Mouse (Mus musculus) cerebellum, adult 2 months (tissue): ENCODE data around the gene Gab1. TPM values are rescaled to one million over a fixed set of nuclear protein-coding genes. Genes with fewer than 3 reads are reported as not detected.

ENCODE experiments used
- DNase-seq, 2 experiments: peaks; one replicate each; pipeline ENCODE4 v3.0.0; 2021
- H3K27ac ChIP-seq: fragments of 200-500 bp; 2 replicates; pipeline ENCODE4 v1.5.1; 2012; ENCODE audit warnings: low read length, control low read depth, inconsistent platforms; ENCODE audit not compliant: insufficient read depth
- H3K27me3 ChIP-seq: fragments of 200-500 bp; 2 replicates; pipeline ENCODE4 v1.6.1; 2012; ENCODE audit warnings: inconsistent platforms, mild to moderate bottlenecking, low read length, moderate library complexity; ENCODE audit not compliant: control insufficient read depth, insufficient read depth
- H3K4me1 ChIP-seq: fragments of 200-500 bp; 2 replicates; pipeline ENCODE4 v1.6.1; 2011; ENCODE audit warnings: low read length; ENCODE audit not compliant: control insufficient read depth, insufficient read depth
- H3K4me3 ChIP-seq: fragments of 200-500 bp; replicated peaks from 2 replicates; pipeline ENCODE3; 2011; ENCODE audit warnings: mild to moderate bottlenecking, low read depth, low read length, control low read depth; ENCODE audit not compliant: insufficient read depth
- CTCF ChIP-seq: fragments of 200-500 bp; IDR thresholded peaks from 2 replicates; pipeline ENCODE4 v1.5.1; 2011; ENCODE audit warnings: low read depth, mild to moderate bottlenecking, control low read depth, low read length, moderate library complexity, borderline replicate concordance; ENCODE audit not compliant: insufficient read depth
- POLR2A ChIP-seq: fragments of 200-500 bp; IDR thresholded peaks from 2 replicates; pipeline ENCODE4 v1.6.1; 2011; ENCODE audit warnings: low read length, control low read depth, borderline replicate concordance; ENCODE audit not compliant: insufficient read depth
- WGBS: fragments of 180-500 bp; shearing (Covaris S2); methylation state at CpG from one replicate; pipeline ENCODE4 v1.1.7; 2018; 5-methylcytosine and 5-hydroxymethylcytosine counted together
- polyA plus RNA-seq: library from polyadenylated mRNA; depleted of rRNA; stranded (reverse); fragments of >200 nt; gene quantifications from 2 replicates; pipeline ENCODE4 v1.2.3, GENCODE M21; 2012

Gab1 gene
- polyA plus RNA-seq, 1 experiment, result 34.0 TPM

DNA sequence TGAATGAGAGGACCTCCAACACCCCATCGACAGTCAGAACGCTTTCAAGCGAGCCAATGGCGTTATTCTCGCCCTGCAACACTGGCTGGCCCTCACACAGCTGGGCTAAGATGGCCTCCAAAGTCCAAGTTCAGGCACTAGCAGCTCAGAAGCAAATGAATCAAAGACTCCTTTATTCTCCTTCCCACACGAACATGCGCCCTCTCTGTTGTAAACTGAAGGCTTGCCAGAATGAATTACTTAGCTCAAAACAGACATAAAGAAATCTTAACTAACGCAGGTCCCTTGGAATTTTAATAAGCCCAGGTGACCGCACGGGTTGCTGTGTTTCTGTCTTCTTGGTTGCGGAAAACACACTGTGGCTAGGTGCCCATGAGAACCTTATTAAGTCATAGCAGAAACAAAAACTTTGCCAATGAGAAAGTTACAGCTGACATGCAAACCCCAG lies 10.4 kb downstream of the Gab1 start:
- WGBS, result 84% methylated on average over 11 of the region's 11 CpGs
- Histone ChIP-seq H3K27me3 (no peaks in the 10 kb centered on the region), H3K27ac (no peak overlapping the region), H3K4me3 (no peak overlapping the region), H3K4me1 (peaks cover 22% of the 10 kb centered on the region)
- no peak for TF ChIP-seq CTCF
- TF ChIP-seq POLR2A, result no peak
- no peak for DNase-seq

DNA sequence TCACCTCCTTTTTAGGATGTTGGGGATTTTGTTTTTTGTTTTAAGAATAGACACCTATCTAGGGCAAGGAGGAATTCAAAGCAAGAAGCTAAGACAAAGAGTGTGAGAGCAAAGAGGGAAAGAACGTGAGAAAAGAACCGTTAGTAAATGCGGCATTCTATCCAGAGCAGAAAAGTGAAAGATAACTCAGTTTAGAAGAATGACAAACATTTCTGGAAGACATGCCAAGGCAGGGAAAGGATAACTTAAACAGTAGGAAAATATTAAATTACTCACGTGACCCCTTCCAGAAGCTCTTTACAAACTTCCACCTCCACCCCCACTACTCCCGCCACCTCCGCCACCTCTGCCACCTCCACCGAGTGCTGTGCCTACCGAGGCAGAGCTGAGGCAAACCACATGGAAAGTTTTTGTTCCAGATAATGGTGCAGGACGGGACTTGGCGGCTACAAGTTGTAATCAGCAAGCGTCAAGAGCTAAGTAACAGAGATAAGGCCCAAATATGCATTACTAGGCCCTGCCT lies 11.5 kb downstream of the Gab1 start:
- DNase-seq, result no peak
- no peak overlapping the region for H3K27ac ChIP-seq
- TF ChIP-seq CTCF (no peak), POLR2A (no peak)
- H3K4me1 ChIP-seq, result peaks cover 22% of the 10 kb centered on the region
- H3K4me3 ChIP-seq, result no peak overlapping the region
- no peaks in the 10 kb centered on the region for H3K27me3 ChIP-seq
- WGBS, result 89% methylated on average over 11 of the region's 11 CpGs

- H3K27ac ChIP-seq, result no peak overlapping the region
- H3K4me1 ChIP-seq, result peaks cover 16% of the 10 kb centered on the region
- WGBS, result 89% methylated on average over 12 of the region's 12 CpGs
- no peaks in the 10 kb centered on the region for H3K27me3 ChIP-seq
- TF ChIP-seq POLR2A, result no peak
- no peak for TF ChIP-seq CTCF
- no peak for DNase-seq
- H3K4me3 ChIP-seq, result no peak overlapping the region
These were observed 12.2 kb downstream of the Gab1 start for GRCm38 (mm10) chr8:80868006-80868702.

- Histone ChIP-seq H3K27ac (no peak overlapping the region), H3K27me3 (no peaks in the 10 kb centered on the region), H3K4me3 (no peak overlapping the region), H3K4me1 (peaks cover 15% of the 10 kb centered on the region)
- WGBS, result 69% methylated on average over 3 of the region's 3 CpGs
- no peak for TF ChIP-seq CTCF
- no peak for TF ChIP-seq POLR2A
- no peak for DNase-seq
These were observed 12.7 kb downstream of the Gab1 start for GRCm38 (mm10) chr8:80867598-80867997.

- no peaks in the 10 kb centered on the region for H3K27me3 ChIP-seq
- TF ChIP-seq POLR2A (no peak), CTCF (peak; percentile 25; the same call in 1 of the 2 replicates)
- no peak overlapping the region for H3K4me3 ChIP-seq
- peak in 1 of 2 experiments; percentile 37 for DNase-seq
- WGBS, result 72% methylated on average over 8 of the region's 8 CpGs
- peak overlapping the region; percentile 40 for H3K27ac ChIP-seq
- H3K4me1 ChIP-seq, result peaks cover 5% of the 10 kb centered on the region; the same call in 1 of the 2 replicates
These were observed 15.0 kb downstream of the Gab1 start for GRCm38 (mm10) chr8:80865181-80865784.

GRCm38 (mm10) chr8:80863393-80863792 lies 16.9 kb downstream of the Gab1 start:
- WGBS, result 80% methylated on average over 5 of the region's 5 CpGs
- no peak overlapping the region for H3K27ac ChIP-seq

GRCm38 (mm10) chr8:80859180-80859775 lies 21.0 kb downstream of the Gab1 start:
- Histone ChIP-seq H3K27me3 (no peaks in the 10 kb centered on the region), H3K27ac (no peak overlapping the region), H3K4me3 (no peak overlapping the region), H3K4me1 (no peaks in the 10 kb centered on the region)
- TF ChIP-seq POLR2A (no peak), CTCF (no peak)
- WGBS, result 98% methylated on average over 26 of the region's 26 CpGs
- no peak for DNase-seq

More at GRCm38 (mm10) chr8:80863393-80863792, 16.9 kb downstream of the Gab1 start:
- Histone ChIP-seq H3K27me3 (no peaks in the 10 kb centered on the region), H3K4me3 (no peak overlapping the region), H3K4me1 (peaks cover 5% of the 10 kb centered on the region; the same call in 1 of the 2 replicates)
- TF ChIP-seq POLR2A (no peak), CTCF (no peak)
- DNase-seq, result no peak
